Mouse (Mus musculus): ENCODE results near the gene Tgfa. TPM values are rescaled to one million over a fixed set of nuclear protein-coding genes. Genes with fewer than 3 reads are reported as not detected.

Tgfa gene
- total RNA-seq, 2 experiments from 2014 or later, result 38.1 to 42.4 TPM

DNA sequence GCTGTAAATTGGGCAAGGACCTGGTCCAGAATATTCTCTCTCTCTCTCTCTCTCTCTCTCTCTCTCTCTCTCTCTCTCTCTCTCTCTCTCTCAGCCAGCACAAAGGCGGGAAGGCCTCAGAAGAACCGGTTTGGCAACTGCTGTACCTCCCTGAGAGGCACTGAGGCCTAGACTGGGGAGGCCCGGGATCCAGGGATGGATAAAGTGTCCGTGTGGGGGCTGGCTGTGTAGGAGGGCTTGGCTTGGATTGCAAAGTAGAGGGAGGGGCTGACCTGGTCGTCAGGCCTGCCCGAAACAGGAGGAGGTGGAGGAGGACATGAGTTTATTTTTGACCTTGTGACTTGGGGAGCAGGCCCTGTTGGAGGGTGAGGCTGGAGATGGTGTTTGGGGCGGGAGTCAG lies 27.4 kb downstream of the Tgfa start:
- no peak for DNase-seq (ENCODE audit: low spot score in 2 of 2)

DNA sequence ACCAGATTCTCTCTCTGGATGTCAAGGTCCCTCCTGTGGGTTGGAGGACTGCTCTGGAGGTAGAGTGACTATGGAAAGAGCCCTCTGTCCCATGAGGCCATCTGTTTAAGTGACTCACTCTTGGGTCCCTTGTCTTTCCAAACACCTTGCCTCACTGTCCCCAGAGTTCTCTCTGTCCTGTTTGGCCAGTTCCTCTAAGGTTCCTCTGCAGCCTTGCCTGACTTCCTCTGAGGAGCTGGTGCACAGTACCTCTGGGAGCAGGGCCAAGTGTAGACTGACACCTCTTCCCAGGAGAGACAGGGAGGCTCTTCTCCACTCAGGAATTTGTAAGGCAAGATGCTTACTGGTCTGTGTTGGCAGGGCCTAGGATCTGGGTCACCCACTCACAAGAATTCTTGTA lies 30.6 kb downstream of the Tgfa start:
- no peak for DNase-seq (ENCODE audit: low spot score in 2 of 2)

- no peak for DNase-seq (ENCODE audit: low spot score in 2 of 2)
Observed at GRCm38 (mm10) chr6:86232367-86232766, 37.3 kb downstream of the Tgfa start.

GRCm38 (mm10) chr6:86233512-86234430 lies 38.7 kb downstream of the Tgfa start:
- DNase-seq (ENCODE audit: low spot score in 2 of 2), result no peak

DNA sequence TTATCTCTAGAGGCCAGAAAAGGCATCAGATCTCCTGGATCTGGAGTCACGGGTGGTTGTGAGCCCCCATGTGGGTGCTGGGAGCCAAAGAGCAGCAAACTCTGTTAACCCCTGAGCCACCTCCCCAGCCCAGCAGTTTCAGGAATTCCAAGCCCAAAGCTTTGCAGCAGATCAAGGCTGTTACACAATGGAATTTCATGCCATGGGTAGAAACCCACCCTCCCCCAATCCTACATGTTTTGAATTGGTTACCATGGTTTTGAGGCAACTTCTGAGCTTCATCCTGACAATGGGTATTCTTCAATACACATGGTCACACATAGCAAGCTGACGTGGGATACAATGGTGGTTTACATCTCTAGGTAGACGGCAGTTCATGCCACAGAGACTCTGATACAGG lies 49.8 kb downstream of the Tgfa start:
- DNase-seq (ENCODE audit: low spot score in 2 of 2), result no peak

GRCm38 (mm10) chr6:86245965-86246364 lies 50.9 kb downstream of the Tgfa start:
- no peak for DNase-seq (ENCODE audit: low spot score in 2 of 2)

- DNase-seq (ENCODE audit: low spot score in 2 of 2), result no peak
Observed at GRCm38 (mm10) chr6:86248562-86248961, 53.5 kb downstream of the Tgfa start.

DNA sequence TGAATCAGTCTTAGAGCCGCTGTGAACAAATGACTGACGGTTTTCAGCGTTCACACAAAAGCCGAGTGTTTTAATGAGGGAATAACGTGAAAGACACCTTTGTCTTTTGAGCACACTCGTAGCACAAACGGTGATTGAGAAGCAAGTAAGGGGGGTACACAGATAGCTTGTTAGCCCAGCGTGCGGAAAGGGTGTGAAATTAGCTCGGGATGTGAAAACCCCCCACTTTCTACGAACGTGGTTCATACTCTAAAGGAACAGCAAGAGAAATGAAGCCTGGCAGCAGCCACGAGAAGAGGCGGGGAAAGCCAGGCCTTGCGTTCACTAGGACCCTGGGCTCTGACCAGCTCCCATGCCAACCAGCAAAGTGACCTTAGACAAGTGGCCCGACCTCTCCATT lies 54.0 kb downstream of the Tgfa start:
- peak in 1 of 2 experiments; percentile 64 for DNase-seq (ENCODE audit: low spot score in 2 of 2)

DNA sequence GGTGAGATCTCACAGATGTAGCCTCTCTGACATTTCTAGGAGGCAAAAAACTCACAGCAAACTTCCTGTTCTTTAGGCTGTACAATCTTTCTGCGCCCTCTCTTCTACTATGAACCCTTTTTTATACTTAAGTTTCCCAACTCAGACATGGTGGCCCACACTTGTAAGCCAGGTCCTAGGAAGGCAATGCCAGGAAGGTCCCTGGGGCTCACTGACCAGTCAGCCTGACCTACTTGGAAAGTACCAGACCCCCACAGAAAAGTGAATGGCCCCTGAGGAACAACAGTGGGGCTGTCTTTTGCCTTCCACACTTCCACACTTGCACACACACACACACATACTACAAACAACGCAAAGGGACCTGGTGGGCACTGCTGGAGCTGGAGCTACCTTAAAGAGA lies 55.2 kb downstream of the Tgfa start:
- DNase-seq (ENCODE audit: low spot score in 2 of 2), result no peak

DNA sequence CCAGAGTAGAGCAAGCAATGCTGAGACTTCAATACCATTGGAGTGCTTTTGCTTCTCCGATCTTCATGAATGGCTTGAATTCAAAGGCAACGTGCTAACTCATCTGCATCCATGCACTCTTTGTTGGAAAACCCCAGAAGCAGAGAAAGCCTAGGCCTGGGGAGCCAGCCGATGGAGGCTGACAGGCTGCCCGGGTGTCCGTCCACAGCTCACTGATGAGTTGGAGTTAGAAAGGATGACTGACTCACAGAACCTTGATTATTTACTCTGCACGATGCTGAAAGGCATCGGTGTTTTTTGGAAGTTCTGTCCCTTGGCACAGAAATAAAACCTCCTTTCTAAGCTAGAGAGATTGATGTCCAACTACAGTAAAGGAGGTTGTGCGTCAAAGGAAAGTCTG lies 55.8 kb downstream of the Tgfa start:
- peak in 1 of 2 experiments; percentile 58 for DNase-seq (ENCODE audit: low spot score in 2 of 2)

DNA sequence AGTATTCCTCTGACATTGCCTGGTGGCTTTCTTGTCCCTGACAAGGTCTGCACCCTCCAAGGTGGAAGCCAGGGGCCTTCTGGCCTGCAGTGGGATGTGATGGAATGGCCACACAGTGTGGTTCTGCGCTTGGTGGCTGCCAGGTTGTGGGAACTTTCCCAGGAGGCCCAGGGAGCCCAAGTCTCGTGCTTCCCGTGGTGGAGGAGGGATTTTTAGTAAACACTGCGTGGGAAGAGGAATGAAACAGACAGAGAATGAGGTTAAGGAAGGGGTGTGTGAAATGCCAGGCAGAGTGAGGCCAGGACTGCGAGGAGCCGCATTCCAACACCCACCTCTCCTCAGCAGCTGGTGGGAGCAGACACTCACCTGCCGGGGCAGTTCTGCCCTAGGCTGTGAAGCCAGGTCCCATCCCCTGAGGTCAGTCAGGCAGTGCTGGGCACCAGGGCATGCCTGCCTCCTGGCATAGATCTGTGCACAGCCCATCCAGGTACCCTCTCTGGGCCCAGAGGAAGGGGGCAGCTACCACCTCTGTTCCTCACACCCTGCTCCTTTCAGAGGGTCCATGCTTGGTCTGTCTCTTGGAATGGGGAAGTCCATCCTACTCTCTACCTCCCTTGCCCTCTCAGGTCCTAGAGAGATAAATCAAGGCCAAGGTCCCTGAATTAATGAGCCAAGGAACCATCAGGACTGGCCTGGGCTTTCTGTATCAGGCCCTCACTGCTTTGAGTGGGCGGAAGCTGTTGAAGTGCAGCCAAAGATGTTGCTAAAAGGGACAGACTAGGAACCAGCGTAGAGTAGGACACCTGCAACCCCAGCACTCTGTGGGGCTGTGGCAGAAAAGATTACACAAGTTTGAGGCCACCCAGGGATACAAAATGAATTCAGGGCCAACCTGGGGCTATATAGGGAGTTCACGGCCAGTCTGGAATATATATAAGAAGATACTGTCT lies 57.4 kb downstream of the Tgfa start:
- DNase-seq (ENCODE audit: low spot score in 2 of 2), result no peak

GRCm38 (mm10) chr6:86255899-86256298 lies 60.9 kb downstream of the Tgfa start:
- DNase-seq (ENCODE audit: low spot score in 2 of 2), result no peak

GRCm38 (mm10) chr6:86259242-86259641 lies 64.2 kb downstream of the Tgfa start:
- DNase-seq (ENCODE audit: low spot score in 2 of 2), result no peak

DNA sequence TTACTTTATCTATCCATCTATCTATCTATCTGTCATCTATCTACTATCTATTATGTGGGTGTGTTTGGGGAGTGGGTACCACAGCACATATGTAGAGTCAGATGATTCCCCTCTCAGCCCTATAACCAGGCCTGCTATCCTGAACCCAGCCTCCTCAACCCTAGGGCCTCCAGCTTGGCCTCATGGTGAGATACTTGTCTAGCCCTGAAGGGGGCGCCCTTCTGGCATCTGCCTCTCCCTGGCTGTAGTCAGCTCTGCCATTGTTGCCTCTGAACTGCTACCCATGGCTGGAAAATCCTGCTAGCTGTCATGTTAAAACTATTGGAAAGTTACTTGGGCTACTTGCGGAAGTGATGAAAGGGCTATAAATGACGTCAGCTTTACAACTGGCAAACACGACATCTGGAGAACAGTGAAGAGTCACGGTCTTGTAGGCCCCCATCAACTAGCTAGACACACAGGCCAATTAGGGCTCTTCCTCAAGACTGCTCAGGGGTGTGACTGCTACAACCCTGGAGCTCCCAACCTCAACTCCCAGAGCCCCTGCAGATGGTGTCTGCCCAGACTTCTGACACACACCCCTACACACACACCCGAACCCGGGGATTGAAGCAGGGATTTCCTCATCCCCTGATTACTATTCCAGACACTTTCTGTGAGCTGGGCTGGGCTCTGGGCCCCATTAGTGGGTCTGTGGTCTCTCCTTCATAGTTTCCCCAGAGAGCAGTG lies 65.5 kb downstream of the Tgfa start:
- no peak for DNase-seq (ENCODE audit: low spot score in 2 of 2)

DNA sequence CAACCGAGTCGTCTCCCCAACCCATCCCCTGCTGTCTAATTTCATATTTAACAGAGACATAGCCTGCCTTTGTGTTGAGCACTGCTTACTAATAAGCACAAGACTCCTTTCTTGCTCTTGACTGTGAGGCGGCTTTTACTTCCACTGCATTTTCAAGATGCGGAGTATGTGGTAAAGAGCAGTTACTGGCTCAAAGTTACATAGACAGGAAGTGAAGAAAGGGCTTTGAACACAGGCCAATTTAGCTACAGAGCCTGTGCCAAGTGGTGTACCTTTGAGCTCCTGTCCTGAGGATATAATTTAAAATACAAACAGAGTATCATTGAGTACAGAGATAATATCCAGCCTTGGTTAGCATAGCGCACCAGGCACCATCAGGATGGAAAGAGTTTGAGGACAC lies 71.8 kb downstream of the Tgfa start:
- no peak for DNase-seq (ENCODE audit: low spot score in 2 of 2)

DNA sequence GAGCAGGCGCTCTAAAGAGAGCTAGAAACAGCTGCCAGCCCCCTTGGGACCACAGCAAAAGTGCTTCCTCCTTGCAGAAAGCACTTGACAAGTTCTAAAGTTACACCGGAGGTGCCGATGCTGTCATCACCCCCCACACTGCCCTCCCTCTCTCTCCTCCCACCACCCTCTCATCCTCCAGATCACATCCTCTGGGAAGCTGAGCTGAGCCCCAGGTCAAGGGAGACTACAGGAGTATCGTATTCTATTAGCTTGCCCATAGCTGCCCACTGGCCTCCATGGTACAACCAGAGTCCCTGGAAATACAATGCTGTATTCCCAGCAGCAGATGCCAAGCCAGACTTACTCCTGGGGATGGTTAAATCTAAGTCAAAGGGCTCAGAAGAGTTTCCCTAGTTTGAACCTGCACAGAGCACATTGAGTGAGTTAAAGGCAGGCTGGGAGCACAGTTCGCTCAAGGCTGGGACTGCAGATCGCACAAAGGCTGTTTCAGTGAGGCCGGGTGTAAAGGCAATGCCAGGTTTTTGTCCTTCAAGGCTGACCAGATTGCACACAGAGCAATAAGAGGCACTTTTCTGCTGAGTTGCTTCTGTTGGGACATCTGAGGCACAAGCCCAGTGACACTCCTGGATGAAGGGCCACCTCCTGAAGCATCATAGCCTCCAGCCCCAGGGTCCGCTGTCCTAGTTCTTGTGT lies 75.5 kb downstream of the Tgfa start:
- no peak for DNase-seq (ENCODE audit: low spot score in 2 of 2)

GRCm38 (mm10) chr6:86271130-86271529 lies 76.1 kb downstream of the Tgfa start:
- DNase-seq (ENCODE audit: low spot score in 2 of 2), result no peak

GRCm38 (mm10) chr6:86275704-86276103 lies 80.7 kb downstream of the Tgfa start:
- no peak for DNase-seq (ENCODE audit: low spot score in 2 of 2)

- DNase-seq (ENCODE audit: low spot score in 2 of 2), result no peak
Observed at GRCm38 (mm10) chr6:86276816-86277215, 81.8 kb downstream of the Tgfa start.

DNA sequence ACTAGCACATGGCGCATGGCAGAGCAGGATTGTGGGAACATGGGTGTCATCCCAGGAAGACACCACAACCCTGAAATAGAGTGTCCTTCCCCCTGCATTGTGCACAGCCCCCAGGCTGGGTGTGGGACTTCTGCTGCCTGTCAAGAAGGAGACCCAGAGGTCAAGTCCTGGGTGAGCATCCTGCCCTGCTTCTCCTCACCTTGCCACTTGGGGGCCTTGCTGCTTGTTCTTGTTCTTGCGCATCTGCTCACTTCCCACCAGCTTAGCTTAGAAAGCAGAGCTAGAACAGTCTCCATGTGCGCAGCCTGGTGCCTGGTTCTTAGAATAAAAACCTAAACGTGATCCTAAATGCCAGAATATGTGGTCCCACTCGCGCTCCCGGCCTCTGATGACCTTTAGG lies 82.6 kb downstream of the Tgfa start:
- DNase-seq (ENCODE audit: low spot score in 2 of 2), result no peak
